Mouse (Mus musculus) kidney, postnatal 0 days (tissue): ENCODE results near the gene Elp1. TPM values are rescaled to one million over a fixed set of nuclear protein-coding genes. Genes with fewer than 3 reads are reported as not detected.

Source experiments
- ATAC-seq: fragments of 200-750 bp; cut with Nextera tagmentation; replicated peaks from 2 replicates; pipeline ENCODE4 v1.8.0; 2017; ENCODE audit warnings: low read depth, moderate number of reproducible peaks, moderate TSS enrichment, moderate library complexity; ENCODE audit not compliant: low FRiP score
- DNase-seq: peaks from one replicate; pipeline ENCODE4 v3.0.0-alpha.2; 2016; ENCODE audit warnings: low spot score
- H3K27ac ChIP-seq: fragments of 300-500 bp; sonication (generic); 2 replicates; pipeline ENCODE4 v1.5.1; 2014; ENCODE audit warnings: mild to moderate bottlenecking
- H3K27me3 ChIP-seq: fragments of 300-500 bp; sonication (generic); 2 replicates; pipeline ENCODE4 v1.6.1; 2014; ENCODE audit warnings: low read length, mixed read lengths; ENCODE audit not compliant: insufficient read depth
- H3K36me3 ChIP-seq: fragments of 300-500 bp; sonication (generic); 2 replicates; pipeline ENCODE4 v1.6.1; 2014; ENCODE audit warnings: low read length, mixed read lengths; ENCODE audit not compliant: insufficient read depth
- H3K4me1 ChIP-seq: fragments of 300-500 bp; sonication (generic); replicated peaks from 2 replicates; pipeline ENCODE4 v1.6.1; 2014; ENCODE audit warnings: antibody characterized with exemption, low read length, mixed read lengths; ENCODE audit not compliant: insufficient read depth
- H3K4me2 ChIP-seq: fragments of 300-500 bp; sonication (generic); 2 replicates; pipeline ENCODE4 v1.6.1; 2014; ENCODE audit warnings: mild to moderate bottlenecking, low read length, moderate library complexity, mixed read lengths
- H3K4me3 ChIP-seq: fragments of 300-500 bp; sonication (generic); replicated peaks from 2 replicates; pipeline ENCODE4 v1.5.1; 2014; ENCODE audit warnings: low read depth, low read length
- H3K9ac ChIP-seq: fragments of 300-500 bp; sonication (generic); 2 replicates; pipeline ENCODE4 v1.6.1; 2014; ENCODE audit warnings: low read depth, low read length
- H3K9me3 ChIP-seq: fragments of 300-500 bp; sonication (generic); replicated peaks from 2 replicates; pipeline ENCODE4 v1.6.1; 2016; ENCODE audit warnings: low read length, inconsistent platforms, mixed read lengths
- CTCF ChIP-seq: IDR thresholded peaks from 2 replicates; pipeline ENCODE4 v1.5.1; 2016; ENCODE audit warnings: antibody characterized with exemption, low read depth, mild to moderate bottlenecking, moderate library complexity
- WGBS: fragments of 180-500 bp; shearing (Covaris S2); extraction: QIAGEN DNeasy Blood & Tissue Kit; methylation state at CpG from one replicate; pipeline ENCODE4 v1.1.7; 2014; 5-methylcytosine and 5-hydroxymethylcytosine counted together
- polyA plus RNA-seq: library from polyadenylated mRNA; unstranded; fragments of >200 nt; fragmentation: Nextera tagmentation; extraction: Ambion mirVana; gene quantifications from 2 replicates; pipeline ENCODE4 v1.2.1, GENCODE M21; 2015

Gene Elp1
- polyA plus RNA-seq, 1 experiment from 2014 or later, result 24.9 TPM

GRCm38 (mm10) chr4:56741041-56741493, 61.1 kb downstream of the Elp1 start, which contains the start of gene Actl7b:
TSS of gene Actl7b (minus strand) at chr4:56741443.
- Histone ChIP-seq H3K9ac (no peak within 1 kb of the TSS), H3K4me2 (no peak within 1 kb of the TSS), H3K27ac (no peak within 1 kb of the TSS), H3K4me1 (no peaks in the 10 kb centered on the region), H3K4me3 (no peak within 1 kb of the TSS), H3K9me3 (no peaks in the 10 kb centered on the region), H3K36me3 (no peaks in the 10 kb centered on the region), H3K27me3 (no peaks in the 10 kb centered on the region)
- DNase-seq (no peak), ATAC-seq (no peak)
- 97% methylated on average over 13 of the region's 13 CpGs for WGBS
- no peak for TF ChIP-seq CTCF

- DNase-seq, result no peak
Measured at GRCm38 (mm10) chr4:56740611-56741010, 61.5 kb downstream of the Elp1 start.

GRCm38 (mm10) chr4:56740020-56740485, 62.1 kb downstream of the Elp1 start, which contains the start of gene Gm26657:
TSS of gene Gm26657 (plus strand) at chr4:56740070.
- 82% methylated on average over 18 of the region's 18 CpGs for WGBS

More at GRCm38 (mm10) chr4:56740611-56741010, 61.5 kb downstream of the Elp1 start:
- H3K4me1 ChIP-seq, result no peaks in the 10 kb centered on the region
- H3K9ac ChIP-seq, result no peak overlapping the region
- no peak overlapping the region for H3K4me3 ChIP-seq
- no peak for ATAC-seq
- WGBS, result 97% methylated on average over 20 of the region's 20 CpGs
- H3K9me3 ChIP-seq, result no peaks in the 10 kb centered on the region
- no peak overlapping the region for H3K27ac ChIP-seq
- no peaks in the 10 kb centered on the region for H3K36me3 ChIP-seq
- TF ChIP-seq CTCF, result no peak
- no peaks in the 10 kb centered on the region for H3K27me3 ChIP-seq
- H3K4me2 ChIP-seq, result no peak overlapping the region

GRCm38 (mm10) chr4:56725839-56726238, 76.3 kb downstream of the Elp1 start:
- TF ChIP-seq CTCF, result peak; percentile 49
- Histone ChIP-seq H3K27me3 (no peaks in the 10 kb centered on the region), H3K9me3 (no peaks in the 10 kb centered on the region), H3K36me3 (no peaks in the 10 kb centered on the region), H3K27ac (no peak overlapping the region), H3K4me1 (no peaks in the 10 kb centered on the region), H3K4me3 (no peak overlapping the region), H3K9ac (no peak overlapping the region), H3K4me2 (no peak overlapping the region)
- ATAC-seq (no peak), DNase-seq (no peak)
- WGBS, result 61% methylated on average over 8 of the region's 8 CpGs

More at GRCm38 (mm10) chr4:56740020-56740485, 62.1 kb downstream of the Elp1 start, which contains the start of gene Gm26657:
- Histone ChIP-seq H3K9ac (no peak within 1 kb of the TSS), H3K4me3 (no peak within 1 kb of the TSS), H3K36me3 (no peaks in the 10 kb centered on the region), H3K27ac (no peak within 1 kb of the TSS), H3K27me3 (no peaks in the 10 kb centered on the region), H3K4me2 (no peak within 1 kb of the TSS), H3K9me3 (no peaks in the 10 kb centered on the region), H3K4me1 (no peaks in the 10 kb centered on the region)
- ATAC-seq (no peak), DNase-seq (no peak)
- TF ChIP-seq CTCF, result no peak

GRCm38 (mm10) chr4:56723237-56723636, 78.9 kb downstream of the Elp1 start:
- Histone ChIP-seq H3K4me1 (no peaks in the 10 kb centered on the region), H3K27ac (no peak overlapping the region), H3K4me2 (no peak overlapping the region), H3K4me3 (no peak overlapping the region), H3K9me3 (no peaks in the 10 kb centered on the region), H3K9ac (no peak overlapping the region), H3K27me3 (no peaks in the 10 kb centered on the region), H3K36me3 (no peaks in the 10 kb centered on the region)
- DNase-seq (no peak), ATAC-seq (no peak)
- no peak for TF ChIP-seq CTCF
- WGBS, result 85% methylated on average over 6 of the region's 6 CpGs

GRCm38 (mm10) chr4:56722346-56722745, 79.8 kb downstream of the Elp1 start:
- DNase-seq (no peak), ATAC-seq (no peak)
- Histone ChIP-seq H3K9me3 (no peaks in the 10 kb centered on the region), H3K4me1 (no peaks in the 10 kb centered on the region), H3K36me3 (no peaks in the 10 kb centered on the region), H3K4me3 (no peak overlapping the region), H3K4me2 (no peak overlapping the region), H3K9ac (no peak overlapping the region), H3K27ac (no peak overlapping the region), H3K27me3 (no peaks in the 10 kb centered on the region)
- TF ChIP-seq CTCF, result no peak
- WGBS, result 48% methylated on average over 6 of the region's 6 CpGs

GRCm38 (mm10) chr4:56721469-56721868, 80.7 kb downstream of the Elp1 start:
- no peaks in the 10 kb centered on the region for H3K9me3 ChIP-seq
- WGBS, result 23% methylated on average over 3 of the region's 3 CpGs
- ATAC-seq, result no peak
- peak; percentile 44 for DNase-seq
- peak; percentile 73 for TF ChIP-seq CTCF
- H3K36me3 ChIP-seq, result no peaks in the 10 kb centered on the region
- no peaks in the 10 kb centered on the region for H3K4me1 ChIP-seq
- no peak overlapping the region for H3K27ac ChIP-seq
- H3K27me3 ChIP-seq, result no peaks in the 10 kb centered on the region
- no peak overlapping the region for H3K9ac ChIP-seq
- H3K4me2 ChIP-seq, result no peak overlapping the region
- H3K4me3 ChIP-seq, result no peak overlapping the region
